Mouse (Mus musculus) adipocyte (in vitro differentiated cells): ENCODE measurements around the gene Hephl1.

Experiments used
- DNase-seq: peaks from one replicate; pipeline ENCODE4 v3.0.0-alpha.2; 2016; ENCODE audit warnings: low spot score

Gene Hephl1

GRCm38 (mm10) chr9:15017791-15018755 is 93.8 kb downstream of the Hephl1 start:
- no peak for DNase-seq

DNA sequence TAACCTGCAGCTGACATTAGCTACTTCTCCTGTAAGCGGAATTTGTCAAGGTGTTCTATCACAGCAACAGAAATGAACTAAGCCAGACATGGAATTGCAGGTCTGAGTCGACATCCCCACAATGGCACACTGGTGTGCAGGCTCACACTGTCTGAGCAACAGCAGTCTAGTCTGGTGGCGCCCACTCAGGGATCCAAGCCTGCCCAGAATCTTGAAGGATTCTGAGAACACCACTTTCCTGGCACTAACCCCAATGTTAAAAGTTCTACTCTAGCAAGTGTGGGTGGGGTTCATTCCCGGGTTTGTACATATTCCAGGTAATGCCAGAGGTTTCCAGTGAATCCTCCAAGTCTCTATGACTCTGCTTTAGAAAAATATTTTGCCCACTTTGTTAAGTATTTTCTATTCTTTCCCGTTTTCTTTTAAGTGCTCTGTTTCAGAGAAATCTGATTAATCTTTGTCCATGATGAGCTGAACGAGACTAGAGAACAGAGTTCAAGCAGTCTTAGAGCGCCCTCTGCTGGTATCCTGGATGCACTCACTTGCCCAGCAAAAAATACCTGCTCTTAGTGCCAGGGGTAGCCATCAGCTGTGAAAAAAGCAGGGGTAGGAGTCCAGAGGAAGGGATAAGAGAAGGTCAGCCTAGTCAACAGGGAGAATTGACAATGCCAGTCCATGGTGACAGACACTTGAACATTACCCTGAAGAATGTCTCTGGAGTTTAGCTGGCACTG is 96.5 kb downstream of the Hephl1 start:
- peak; percentile 86 for DNase-seq

DNA sequence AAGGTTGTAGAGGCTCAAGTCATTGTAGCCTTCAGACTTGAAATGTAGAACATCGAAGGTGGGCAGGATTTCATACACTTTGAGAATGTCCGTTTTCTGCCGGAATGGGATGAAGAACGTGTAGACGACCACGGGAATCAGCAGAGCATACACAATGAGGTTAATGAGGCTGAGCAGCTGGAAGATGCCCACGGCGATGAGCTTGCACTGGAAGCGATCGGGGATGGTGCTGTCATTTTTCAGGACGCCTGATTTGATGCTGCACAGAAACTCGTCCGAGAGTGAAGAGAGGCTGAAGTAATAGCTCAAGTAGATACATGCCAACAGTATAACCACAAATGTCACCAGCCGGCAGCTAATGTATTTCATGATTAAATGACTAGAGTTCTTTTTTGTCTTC is 104.3 kb downstream of the Hephl1 start:
- DNase-seq: no peak

GRCm38 (mm10) chr9:15004298-15004685 is 107.6 kb downstream of the Hephl1 start:
- no peak for DNase-seq

GRCm38 (mm10) chr9:15003676-15004297 is 108.1 kb downstream of the Hephl1 start:
- DNase-seq: no peak

GRCm38 (mm10) chr9:15002995-15003613 is 108.8 kb downstream of the Hephl1 start:
- DNase-seq: peak; percentile 3
